Mouse (Mus musculus): ENCODE data around the gene Rmnd5b.
"Not testable (repeated sequence)": the region's sequence is repeated elsewhere in the genome, so short reads cannot be mapped to it uniquely, and the experiment has no call there.

Gene Rmnd5b

DNA sequence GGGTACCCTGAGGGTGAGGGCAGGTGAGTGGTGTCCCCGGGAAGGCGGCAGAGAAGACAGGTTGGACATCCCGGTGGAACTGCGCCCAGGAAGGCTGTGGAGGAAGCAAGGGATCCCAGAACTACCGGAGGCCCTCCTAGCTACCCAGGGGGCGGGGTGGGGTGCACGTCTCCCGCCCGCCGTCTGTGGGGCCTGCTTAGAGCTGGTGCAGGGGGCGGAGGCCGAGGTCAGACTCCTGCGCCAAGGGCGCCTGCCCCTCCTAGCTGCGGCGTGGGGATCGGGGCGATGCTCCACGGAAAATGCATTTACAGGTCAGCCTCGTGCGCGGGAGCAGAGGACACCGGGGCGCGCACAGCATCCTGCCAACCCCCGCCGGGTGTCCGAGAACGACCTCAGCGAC, 14.6 kb upstream of the Rmnd5b start:
- intact Hi-C loops (cut with DNase I) = loop anchor here (2.0 kb wide), 1 partner anchor 31 kb away; the partner anchor contains the start of gene Nhp2

GRCm38 (mm10) chr11:51649889-51650199, 14.1 kb upstream of the Rmnd5b start:
- intact Hi-C loops (cut with DNase I) = loop anchor here (2.0 kb wide), 1 partner anchor 31 kb away; the partner anchor contains the start of gene Nhp2

GRCm38 (mm10) chr11:51649111-51649888, 13.6 kb upstream of the Rmnd5b start:
- intact Hi-C loops (cut with DNase I) = no loop called here

DNA sequence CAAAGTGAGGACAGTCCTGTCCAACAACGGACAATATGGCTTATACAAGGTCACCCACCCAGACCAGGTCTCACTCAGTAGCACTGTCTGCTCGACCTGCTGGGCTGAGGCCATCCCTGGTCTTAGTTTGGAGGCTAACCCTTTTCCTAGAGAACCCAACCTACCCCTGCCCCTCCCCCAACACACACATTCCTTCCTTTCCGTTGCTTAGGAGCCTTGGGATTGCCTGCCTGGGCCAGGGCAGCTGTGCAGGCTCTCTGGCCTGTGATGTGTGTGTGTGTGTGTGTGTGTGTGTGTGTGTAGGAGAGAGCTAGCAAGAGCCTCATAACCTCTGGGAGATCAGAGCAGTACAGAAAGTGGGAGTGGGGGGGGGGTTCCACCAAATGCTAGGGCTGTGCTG, 12.9 kb upstream of the Rmnd5b start:
- intact Hi-C loops (cut with DNase I) = no loop called here

- intact Hi-C loops (cut with DNase I) = no loop called here
Measured at GRCm38 (mm10) chr11:51646751-51647667, 11.3 kb upstream of the Rmnd5b start.

DNA sequence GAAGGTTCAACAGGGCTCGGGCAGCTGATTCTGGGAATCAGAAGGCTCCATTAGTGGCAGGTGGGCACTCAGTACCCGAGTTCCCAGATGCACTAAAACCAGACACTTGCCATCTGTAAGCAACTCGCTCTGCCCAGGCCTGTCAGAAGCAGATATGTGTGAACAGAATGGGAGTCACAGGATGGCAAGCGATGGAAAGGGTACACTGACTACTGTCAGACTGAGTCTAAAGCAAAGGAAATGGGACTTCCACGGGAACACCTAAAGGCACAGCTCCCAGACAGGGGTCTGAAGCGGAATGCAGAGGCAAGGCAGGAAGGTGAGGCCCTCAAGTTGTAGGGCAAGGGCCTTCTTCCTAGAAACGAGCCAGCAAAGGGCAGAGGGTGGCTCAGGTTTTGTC, 10.5 kb upstream of the Rmnd5b start:
- intact Hi-C loops (cut with DNase I) = no loop called here

DNA sequence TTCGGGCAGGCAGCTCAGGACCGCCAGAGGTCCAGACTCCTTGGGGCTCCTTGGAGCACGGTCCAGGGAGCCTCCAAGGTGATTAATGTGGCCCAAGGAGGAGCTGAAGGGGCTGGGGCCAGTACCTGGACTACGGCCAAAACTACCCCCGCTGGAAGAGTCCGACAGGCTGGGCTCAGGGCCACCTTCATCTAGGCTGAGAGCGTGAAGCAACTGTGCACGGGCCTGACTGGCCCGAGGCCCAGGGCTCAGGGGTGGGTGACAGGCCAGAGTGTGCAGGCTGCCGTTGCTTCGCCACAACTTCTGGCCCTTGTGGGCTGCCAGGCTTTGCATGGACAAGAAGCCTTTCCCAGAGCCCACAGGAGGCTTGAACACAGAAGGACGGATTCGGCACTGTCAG, 9.6 kb upstream of the Rmnd5b start:
- intact Hi-C loops (cut with DNase I) = no loop called here

- intact Hi-C loops (cut with DNase I) = no loop called here
Measured at GRCm38 (mm10) chr11:51644217-51644616, 8.5 kb upstream of the Rmnd5b start.

GRCm38 (mm10) chr11:51643761-51644160, 8.1 kb upstream of the Rmnd5b start:
- intact Hi-C loops (cut with DNase I) = no loop called here

DNA sequence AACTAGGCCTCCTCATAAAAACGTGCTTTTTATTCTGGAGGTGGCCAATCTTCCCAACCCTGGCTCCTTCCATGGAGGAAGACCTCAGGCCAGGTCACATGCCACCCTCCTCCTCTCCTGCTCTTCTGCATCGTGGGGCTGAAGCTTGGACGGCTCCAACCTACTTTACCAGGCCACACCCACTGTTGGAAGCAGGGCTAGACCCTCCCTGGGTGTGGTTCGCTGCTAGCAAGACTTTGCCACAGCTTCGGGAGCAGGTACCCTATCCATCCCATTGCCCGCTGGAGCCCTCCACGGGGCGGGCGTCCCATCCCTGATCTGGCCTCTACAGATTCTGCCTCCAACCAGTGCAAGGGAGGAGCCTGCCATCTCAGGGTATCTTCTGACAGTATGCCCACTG, 7.5 kb upstream of the Rmnd5b start:
- intact Hi-C loops (cut with DNase I) = no loop called here

DNA sequence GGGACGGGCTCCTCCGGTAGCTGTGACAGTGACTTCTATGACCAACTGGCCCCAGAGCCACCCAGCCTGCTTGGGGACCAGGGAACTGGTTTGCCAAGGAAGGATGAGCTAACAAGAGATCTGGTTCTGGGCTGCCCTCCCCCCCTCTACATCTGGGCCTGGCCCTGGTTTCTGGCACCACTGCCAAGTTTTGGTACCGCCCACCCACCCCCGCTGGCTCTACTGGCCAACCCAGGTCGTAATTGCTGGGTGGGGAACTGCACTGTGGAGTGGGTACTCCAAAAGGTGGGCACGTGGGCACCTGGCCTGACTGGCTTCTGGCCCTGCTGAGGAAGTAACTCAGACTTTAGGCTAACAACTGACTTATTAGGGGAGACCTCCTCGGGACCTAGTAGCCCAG, 5.1 kb upstream of the Rmnd5b start:
- intact Hi-C loops (cut with DNase I) = no loop called here

DNA sequence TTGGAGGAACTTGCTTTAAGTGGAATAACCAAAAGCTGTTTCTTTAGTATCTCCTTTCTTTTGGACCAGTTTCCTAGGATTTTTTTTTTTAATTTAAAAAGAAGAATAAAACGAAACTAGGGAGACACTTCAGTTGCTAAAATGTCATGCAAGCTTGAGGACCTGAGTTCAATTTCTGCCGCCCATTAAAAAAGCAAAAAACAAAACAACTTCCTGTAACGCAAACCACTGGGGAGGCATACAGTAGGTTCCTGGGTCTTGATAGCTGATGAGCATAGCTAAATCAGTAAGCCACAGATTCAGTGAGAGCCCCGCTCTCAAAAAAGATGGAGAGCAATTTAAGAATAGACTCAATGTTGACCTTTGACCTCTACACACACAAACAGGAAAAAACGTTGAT, 2.8 kb upstream of the Rmnd5b start:
- intact Hi-C loops (cut with DNase I) = no loop called here

DNA sequence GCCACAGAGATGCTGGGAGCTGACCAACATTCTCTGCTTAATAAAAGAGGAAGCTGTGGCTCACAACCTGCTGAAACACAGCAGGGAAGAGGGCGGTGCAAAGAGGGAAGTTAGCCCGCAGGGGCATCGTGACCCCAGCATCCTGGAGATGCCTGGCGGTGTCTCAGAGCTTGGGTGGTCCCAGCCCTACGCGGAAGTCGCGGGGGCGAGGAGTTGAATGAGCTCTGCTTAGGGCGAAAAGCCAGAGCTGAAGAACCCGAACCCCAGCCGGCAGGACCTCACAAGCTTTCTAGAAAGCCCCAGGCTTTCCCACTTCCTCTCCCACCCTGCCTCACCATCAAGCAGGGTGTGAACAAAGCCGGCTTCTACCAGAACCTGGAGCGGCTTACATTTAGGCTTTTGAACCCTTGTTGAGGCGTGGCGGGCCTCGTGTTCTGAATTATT, 2.3 kb upstream of the Rmnd5b start:
- intact Hi-C loops (cut with DNase I) = no loop called here

DNA sequence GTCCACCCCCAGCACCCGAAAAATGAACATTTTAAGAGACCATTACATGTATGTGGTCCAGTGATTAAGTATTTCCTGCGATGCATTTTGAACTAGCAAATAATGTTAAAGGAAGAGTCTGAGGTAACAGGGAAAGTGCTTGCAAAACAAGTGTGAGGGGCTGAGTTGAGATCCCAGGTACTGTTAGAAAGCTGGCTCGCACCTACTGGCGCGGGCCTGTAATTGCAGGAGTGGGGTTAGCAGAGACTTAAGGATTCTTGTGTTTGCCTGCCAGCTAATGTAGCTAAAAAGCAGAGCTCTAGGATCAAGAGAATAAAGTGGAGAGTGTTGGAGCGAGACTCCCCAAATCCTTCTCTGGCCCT, 608 bp upstream of the Rmnd5b start:
- intact Hi-C loops (cut with DNase I) = no loop called here

GRCm38 (mm10) chr11:51635127-51635524, 570 bp downstream of the Rmnd5b start:
- intact Hi-C loops (cut with DNase I) = no loop called here

- intact Hi-C loops (cut with DNase I) = no loop called here
Measured at GRCm38 (mm10) chr11:51633721-51634120, 2.0 kb downstream of the Rmnd5b start.

GRCm38 (mm10) chr11:51633200-51633599, 2.5 kb downstream of the Rmnd5b start:
- intact Hi-C loops (cut with DNase I) = not testable (repeated sequence)

DNA sequence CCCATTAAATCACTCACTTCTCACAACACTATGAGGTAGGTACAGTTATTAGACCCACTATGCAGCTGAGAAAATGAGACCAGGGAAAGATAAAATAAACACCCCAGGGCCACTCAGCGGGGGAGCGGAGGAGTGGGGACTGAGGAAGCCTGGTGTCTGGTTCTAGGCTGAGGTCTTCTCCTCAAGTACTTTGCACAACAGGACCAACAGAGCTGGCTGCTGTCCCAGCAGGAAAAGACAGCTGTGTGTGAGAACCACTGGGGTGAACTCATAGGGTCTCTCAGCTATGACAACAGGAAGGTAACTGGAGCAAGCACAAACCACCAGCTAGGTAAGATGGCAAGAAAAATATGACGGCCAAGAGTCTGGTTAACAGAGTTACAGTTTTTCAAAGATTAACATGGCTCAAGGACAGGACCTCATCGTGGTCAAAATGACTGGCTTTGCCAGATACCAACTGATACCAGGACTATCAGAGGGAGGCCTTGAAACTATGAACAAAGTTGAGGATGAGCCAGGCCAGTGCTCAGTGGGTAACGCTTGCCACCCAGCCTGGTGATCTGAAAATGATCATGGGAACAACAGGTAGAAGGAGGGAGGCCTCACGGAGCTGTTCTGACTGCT, 3.5 kb downstream of the Rmnd5b start:
- intact Hi-C loops (cut with DNase I) = no loop called here

DNA sequence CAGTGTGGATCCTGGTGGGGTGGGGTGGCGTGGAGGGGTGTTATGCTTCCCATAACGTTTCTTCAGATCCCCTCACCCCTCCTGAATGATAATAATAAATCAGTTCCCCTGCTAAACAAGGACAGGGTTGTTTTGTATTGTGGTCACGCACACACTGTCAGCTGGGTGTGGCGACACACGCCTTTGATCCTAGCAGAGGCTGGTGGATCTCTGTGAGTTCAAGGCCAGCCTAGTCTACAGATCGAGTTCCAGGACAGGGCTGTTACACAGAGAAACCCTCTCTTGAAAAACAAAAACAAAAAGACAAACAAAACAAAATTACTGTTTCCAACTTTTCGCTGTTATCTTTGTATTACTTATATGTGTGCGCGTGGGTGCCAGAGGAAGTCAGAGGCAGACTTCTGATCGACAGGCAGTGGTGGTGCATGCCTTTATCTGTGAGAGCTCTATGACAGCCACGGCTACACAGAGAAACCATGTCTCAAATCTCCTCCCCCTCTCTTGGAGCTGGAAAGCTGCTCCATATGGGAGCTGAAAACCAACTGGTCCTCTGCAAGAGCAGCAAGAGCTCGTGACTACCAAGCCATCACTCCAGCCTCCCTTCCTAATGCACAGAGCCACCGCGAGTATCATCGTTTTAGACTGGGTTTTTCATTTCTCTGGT, 5.9 kb downstream of the Rmnd5b start:
- intact Hi-C loops (cut with DNase I) = no loop called here

- intact Hi-C loops (cut with DNase I) = no loop called here
Measured at GRCm38 (mm10) chr11:51627907-51628306, 7.8 kb downstream of the Rmnd5b start.

GRCm38 (mm10) chr11:51627425-51627824, 8.3 kb downstream of the Rmnd5b start:
- intact Hi-C loops (cut with DNase I) = no loop called here

All from adrenal gland (tissue).